Mouse (Mus musculus) small intestine, adult 2 months (tissue): ENCODE measurements around the gene Cxcl17. TPM values are rescaled to one million over a fixed set of nuclear protein-coding genes. Genes with fewer than 3 reads are reported as not detected.
"Not testable (repeated sequence)": the region's sequence is repeated elsewhere in the genome, so short reads cannot be mapped to it uniquely, and the experiment has no call there.

Experiments used
- H3K27ac ChIP-seq: fragments of 200-500 bp; 2 replicates; pipeline ENCODE4 v1.5.1; 2012; ENCODE audit warnings: low read depth, low read length, control low read depth, inconsistent platforms; ENCODE audit not compliant: insufficient read depth
- H3K27me3 ChIP-seq: fragments of 200-500 bp; 2 replicates; pipeline ENCODE4 v1.6.1; 2012; ENCODE audit warnings: mild to moderate bottlenecking, moderate library complexity, low read length, inconsistent platforms; ENCODE audit not compliant: control insufficient read depth, insufficient read depth
- H3K36me3 ChIP-seq: fragments of 200-500 bp; 2 replicates; pipeline ENCODE4 v1.6.1; 2012; ENCODE audit warnings: mild to moderate bottlenecking, low read length, control low read depth, inconsistent platforms; ENCODE audit not compliant: control insufficient read depth, insufficient read depth
- H3K4me1 ChIP-seq: fragments of 200-500 bp; 2 replicates; pipeline ENCODE4 v1.6.1; 2012; ENCODE audit warnings: low read length, inconsistent platforms, mixed read lengths; ENCODE audit not compliant: control insufficient read depth, insufficient read depth, insufficient read length
- H3K4me3 ChIP-seq: fragments of 200-500 bp; 2 replicates; pipeline ENCODE4 v1.5.1; 2012; ENCODE audit warnings: low read depth, mild to moderate bottlenecking, control low read depth, inconsistent platforms, low read length, moderate library complexity
- CTCF ChIP-seq: fragments of 200-500 bp; IDR thresholded peaks from 2 replicates; pipeline ENCODE4 v1.5.1; 2012; ENCODE audit warnings: low read depth, mild to moderate bottlenecking, control low read depth, inconsistent platforms, low read length, moderate library complexity, mixed read lengths; ENCODE audit not compliant: insufficient replicate concordance, insufficient read length; ENCODE audit errors: extremely low read depth
- POLR2A ChIP-seq: fragments of 200-500 bp; IDR thresholded peaks from 2 replicates; pipeline ENCODE4 v1.6.1; 2012; ENCODE audit warnings: low read depth, mild to moderate bottlenecking, control low read depth, inconsistent platforms, low read length, moderate library complexity
- WGBS: fragments of 180-500 bp; shearing (Covaris S2); methylation state at CpG from one replicate; pipeline ENCODE4 v1.1.7; 2018; 5-methylcytosine and 5-hydroxymethylcytosine counted together
- polyA plus RNA-seq: library from polyadenylated mRNA; depleted of rRNA; stranded (reverse); fragments of >200 nt; gene quantifications from 2 replicates; pipeline ENCODE4 v1.2.3, GENCODE M21; 2012; rRNA removed

Cxcl17 gene
- 3.8 TPM in 1 of 2 replicates, not detected in the other for polyA plus RNA-seq

GRCm38 (mm10) chr7:25412833-25413441 is at the start of gene Cxcl17:
TSS of gene Cxcl17 (minus strand) at chr7:25412886.
- 59% methylated on average over 7 of the region's 7 CpGs for WGBS

GRCm38 (mm10) chr7:25462033-25462337 is 49.3 kb upstream of the Cxcl17 start:
- H3K27me3 ChIP-seq, H3K4me3 ChIP-seq, H3K4me1 ChIP-seq: not testable (repeated sequence)
- H3K36me3 ChIP-seq: peaks cover 24% of the 10 kb centered on the region
- WGBS: no CpG with 5 or more reads among the region's 1 CpGs
- peak overlapping the region; percentile 22; the same call in 1 of the 2 replicates for H3K27ac ChIP-seq

More at GRCm38 (mm10) chr7:25412833-25413441, at the start of gene Cxcl17:
- Histone ChIP-seq H3K4me1 (no peaks in the 10 kb centered on the region), H3K36me3 (no peaks in the 10 kb centered on the region), H3K4me3 (no peak within 1 kb of the TSS), H3K27ac (no peak within 1 kb of the TSS), H3K27me3 (no peaks in the 10 kb centered on the region)
- TF ChIP-seq CTCF: no peak
- TF ChIP-seq POLR2A: no peak

- H3K27me3 ChIP-seq, H3K4me1 ChIP-seq, H3K4me3 ChIP-seq: not testable (repeated sequence)
- 44% methylated on average over 4 of the region's 5 CpGs for WGBS
- Histone ChIP-seq H3K36me3 (peaks cover 24% of the 10 kb centered on the region), H3K27ac (peak overlapping the region; percentile 73)
Observed at GRCm38 (mm10) chr7:25461336-25462032, 48.8 kb upstream of the Cxcl17 start.

GRCm38 (mm10) chr7:25452103-25452502 is 39.4 kb upstream of the Cxcl17 start:
- Histone ChIP-seq H3K27me3 (no peaks in the 10 kb centered on the region), H3K4me1 (peaks cover 23% of the 10 kb centered on the region), H3K36me3 (no peaks in the 10 kb centered on the region), H3K27ac (peak overlapping the region; percentile 96), H3K4me3 (no peak overlapping the region)
- WGBS: 46% methylated on average over 3 of the region's 3 CpGs
- TF ChIP-seq POLR2A (no peak), CTCF (no peak)

- 20% methylated on average over 9 of the region's 9 CpGs for WGBS
- Histone ChIP-seq H3K4me1 (peaks cover 23% of the 10 kb centered on the region), H3K4me3 (no peak overlapping the region), H3K27ac (peak overlapping the region; percentile 91), H3K36me3 (no peaks in the 10 kb centered on the region), H3K27me3 (no peaks in the 10 kb centered on the region)
- TF ChIP-seq POLR2A (no peak), CTCF (no peak)
Observed at GRCm38 (mm10) chr7:25449913-25450890, 37.5 kb upstream of the Cxcl17 start.

- TF ChIP-seq CTCF (no peak), POLR2A (no peak)
- peak overlapping the region; percentile 73 for H3K27ac ChIP-seq
- no peaks in the 10 kb centered on the region for H3K36me3 ChIP-seq
- H3K4me1 ChIP-seq: peaks cover 32% of the 10 kb centered on the region; the same call in 1 of the 2 replicates
- no peak overlapping the region for H3K4me3 ChIP-seq
- H3K27me3 ChIP-seq: no peaks in the 10 kb centered on the region
- WGBS: 61% methylated on average over 6 of the region's 6 CpGs
Observed at GRCm38 (mm10) chr7:25440816-25441153, 28.1 kb upstream of the Cxcl17 start.
